Mouse (Mus musculus) small intestine, adult 2 months (tissue): ENCODE data around the gene Sec14l2. TPM values are rescaled to one million over a fixed set of nuclear protein-coding genes. Genes with fewer than 3 reads are reported as not detected.

Experiments
- H3K27ac ChIP-seq: fragments of 200-500 bp; 2 replicates; pipeline ENCODE4 v1.5.1; 2012; ENCODE audit warnings: low read depth, low read length, control low read depth, inconsistent platforms; ENCODE audit not compliant: insufficient read depth
- H3K27me3 ChIP-seq: fragments of 200-500 bp; 2 replicates; pipeline ENCODE4 v1.6.1; 2012; ENCODE audit warnings: mild to moderate bottlenecking, moderate library complexity, low read length, inconsistent platforms; ENCODE audit not compliant: control insufficient read depth, insufficient read depth
- H3K36me3 ChIP-seq: fragments of 200-500 bp; 2 replicates; pipeline ENCODE4 v1.6.1; 2012; ENCODE audit warnings: mild to moderate bottlenecking, low read length, control low read depth, inconsistent platforms; ENCODE audit not compliant: control insufficient read depth, insufficient read depth
- H3K4me1 ChIP-seq: fragments of 200-500 bp; 2 replicates; pipeline ENCODE4 v1.6.1; 2012; ENCODE audit warnings: low read length, inconsistent platforms, mixed read lengths; ENCODE audit not compliant: control insufficient read depth, insufficient read depth, insufficient read length
- H3K4me3 ChIP-seq: fragments of 200-500 bp; 2 replicates; pipeline ENCODE4 v1.5.1; 2012; ENCODE audit warnings: low read depth, mild to moderate bottlenecking, control low read depth, inconsistent platforms, low read length, moderate library complexity
- CTCF ChIP-seq: fragments of 200-500 bp; IDR thresholded peaks from 2 replicates; pipeline ENCODE4 v1.5.1; 2012; ENCODE audit warnings: low read depth, mild to moderate bottlenecking, control low read depth, inconsistent platforms, low read length, moderate library complexity, mixed read lengths; ENCODE audit not compliant: insufficient replicate concordance, insufficient read length; ENCODE audit errors: extremely low read depth
- POLR2A ChIP-seq: fragments of 200-500 bp; IDR thresholded peaks from 2 replicates; pipeline ENCODE4 v1.6.1; 2012; ENCODE audit warnings: low read depth, mild to moderate bottlenecking, control low read depth, inconsistent platforms, low read length, moderate library complexity
- WGBS: fragments of 180-500 bp; shearing (Covaris S2); methylation state at CpG from one replicate; pipeline ENCODE4 v1.1.7; 2018; 5-methylcytosine and 5-hydroxymethylcytosine counted together
- polyA plus RNA-seq: library from polyadenylated mRNA; depleted of rRNA; stranded (reverse); fragments of >200 nt; gene quantifications from 2 replicates; pipeline ENCODE4 v1.2.3, GENCODE M21; 2012

Gene Sec14l2
- polyA plus RNA-seq, 1 experiment = 84.2 TPM

DNA sequence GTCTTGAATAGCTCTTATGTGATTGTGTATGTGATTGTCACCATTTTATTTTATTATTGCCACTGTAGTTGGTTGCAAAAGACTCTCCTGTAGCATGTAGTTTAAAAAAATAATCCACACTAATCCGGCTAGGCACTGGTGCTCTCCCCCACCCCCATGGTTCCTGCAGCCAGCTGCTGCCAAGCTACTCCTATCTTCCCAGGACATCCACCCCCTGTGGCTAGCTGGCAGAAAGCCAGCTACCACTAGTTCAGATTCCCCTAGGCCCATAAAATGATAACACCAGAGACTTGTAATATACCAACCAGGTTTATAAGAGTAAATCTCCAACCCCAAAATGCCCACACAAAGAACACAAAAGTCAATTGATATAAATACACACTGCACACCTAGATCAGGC, 37.0 kb downstream of the Sec14l2 start:
- WGBS = 19% methylated on average over 1 of the region's 1 CpGs
- H3K4me1 ChIP-seq = no peaks in the 10 kb centered on the region
- no peak overlapping the region for H3K4me3 ChIP-seq
- H3K27ac ChIP-seq = no peak overlapping the region
- H3K36me3 ChIP-seq = peaks cover 7% of the 10 kb centered on the region
- no peaks in the 10 kb centered on the region for H3K27me3 ChIP-seq
- TF ChIP-seq CTCF (no peak), POLR2A (no peak)

- Histone ChIP-seq H3K27me3 (no peaks in the 10 kb centered on the region), H3K4me1 (no peaks in the 10 kb centered on the region), H3K4me3 (no peak overlapping the region), H3K27ac (no peak overlapping the region), H3K36me3 (no peaks in the 10 kb centered on the region)
- TF ChIP-seq CTCF (peak; percentile 51; the same call in 1 of the 2 replicates), POLR2A (no peak)
- 43% methylated on average over 5 of the region's 5 CpGs for WGBS
These were observed 39.7 kb downstream of the Sec14l2 start for GRCm38 (mm10) chr11:4083316-4084078.

DNA sequence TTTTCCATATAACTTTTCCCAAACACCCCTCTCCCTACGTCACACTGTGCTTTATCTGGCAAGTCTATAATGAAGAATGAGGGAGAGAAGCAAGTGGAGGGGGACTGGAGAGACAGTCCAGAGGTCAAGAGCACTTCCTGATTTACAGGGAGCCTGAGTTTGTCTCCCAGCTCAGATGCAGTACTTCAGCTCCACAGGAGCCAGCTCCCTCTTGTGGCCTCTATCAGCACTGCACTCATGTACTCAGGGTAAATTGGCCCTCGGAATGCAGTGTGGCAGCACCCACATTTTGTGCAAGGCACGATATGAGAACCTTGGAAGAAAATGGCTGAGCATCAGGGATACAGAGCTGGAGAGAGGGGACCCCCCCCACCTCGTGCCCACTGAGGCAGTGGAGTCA, 43.0 kb downstream of the Sec14l2 start:
- TF ChIP-seq POLR2A = no peak
- peak; percentile 87; the same call in 1 of the 2 replicates for TF ChIP-seq CTCF
- H3K4me1 ChIP-seq = no peaks in the 10 kb centered on the region
- H3K4me3 ChIP-seq = no peak overlapping the region
- no peak overlapping the region for H3K27ac ChIP-seq
- H3K36me3 ChIP-seq = no peaks in the 10 kb centered on the region
- WGBS = 6% methylated on average over 4 of the region's 4 CpGs
- H3K27me3 ChIP-seq = no peaks in the 10 kb centered on the region

DNA sequence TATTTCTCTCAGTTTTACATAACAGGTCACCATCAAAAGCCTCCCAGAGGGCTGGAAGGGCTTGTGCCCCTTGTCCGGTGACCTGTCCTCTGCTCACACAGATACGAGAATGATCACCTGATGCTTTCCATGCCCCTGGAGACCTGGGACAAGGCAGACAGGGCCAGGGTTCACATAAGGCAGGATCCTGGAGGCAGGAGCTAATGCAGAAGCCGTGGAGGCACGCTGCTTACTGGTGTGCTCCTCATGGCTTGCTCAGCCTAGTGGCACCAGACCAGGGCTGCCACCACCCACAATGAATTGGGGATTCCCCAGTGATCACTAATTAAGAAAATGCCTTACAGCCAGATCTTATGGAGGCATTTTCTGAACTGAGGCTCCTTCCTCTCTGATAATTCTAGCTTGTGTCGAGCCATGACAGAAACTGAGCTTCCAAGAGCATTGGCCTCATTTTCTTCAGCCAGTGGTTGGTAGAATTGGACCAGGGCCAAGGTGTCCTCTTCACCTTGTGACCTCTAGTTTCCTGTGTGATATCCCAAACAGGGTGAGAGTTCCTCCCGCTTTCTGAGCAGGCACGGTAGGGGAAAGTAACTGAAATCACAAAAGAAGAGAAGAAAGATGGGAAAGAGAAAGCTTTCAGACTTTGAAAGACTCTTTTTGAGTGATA, 44.8 kb downstream of the Sec14l2 start:
- Histone ChIP-seq H3K36me3 (no peaks in the 10 kb centered on the region), H3K27me3 (no peaks in the 10 kb centered on the region), H3K4me1 (no peaks in the 10 kb centered on the region), H3K4me3 (no peak overlapping the region), H3K27ac (no peak overlapping the region)
- WGBS = 76% methylated on average over 7 of the region's 7 CpGs
- TF ChIP-seq POLR2A = no peak
- no peak for TF ChIP-seq CTCF

DNA sequence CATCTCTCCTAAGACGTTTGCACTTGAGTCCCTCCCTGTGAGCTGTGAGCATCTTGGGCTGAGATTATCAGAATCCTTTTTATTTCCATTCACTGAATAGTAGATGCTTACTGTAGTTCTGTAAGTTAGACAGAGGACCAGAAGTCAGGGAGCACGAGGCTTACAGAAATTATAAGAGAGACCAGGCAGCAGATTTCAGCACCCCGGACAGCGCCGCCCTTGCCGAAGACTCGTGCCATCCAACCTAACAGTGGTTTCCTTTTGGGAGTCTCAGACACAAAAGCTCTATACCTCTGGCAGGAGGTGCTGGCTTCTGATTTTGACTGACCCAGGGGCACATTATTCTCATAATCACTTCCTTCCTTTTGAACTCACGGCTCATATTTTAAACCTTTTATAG, 46.6 kb downstream of the Sec14l2 start:
- Histone ChIP-seq H3K36me3 (no peaks in the 10 kb centered on the region), H3K27me3 (no peaks in the 10 kb centered on the region), H3K4me3 (no peak overlapping the region), H3K27ac (no peak overlapping the region), H3K4me1 (no peaks in the 10 kb centered on the region)
- WGBS = 11% methylated on average over 8 of the region's 8 CpGs
- no peak for TF ChIP-seq CTCF
- TF ChIP-seq POLR2A = no peak

DNA sequence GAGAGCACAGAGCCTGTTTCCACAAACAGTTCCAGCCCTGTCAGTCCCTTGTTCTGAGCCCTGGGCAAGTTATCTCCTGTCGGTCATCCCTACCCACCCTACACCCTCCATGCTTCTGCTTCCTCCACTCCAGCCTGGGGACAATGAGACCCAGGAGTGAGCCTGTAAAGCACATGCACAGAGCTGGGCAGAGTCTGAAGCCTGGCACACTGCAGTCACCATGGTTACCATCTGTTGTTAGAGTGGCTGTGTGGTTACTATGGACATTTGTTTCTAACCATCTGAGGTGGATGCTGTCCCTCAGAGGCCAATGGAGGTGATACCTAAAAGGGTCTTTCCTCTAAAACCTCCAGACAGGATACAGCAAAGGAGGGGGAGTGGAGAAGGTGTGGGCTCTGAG, 53.6 kb downstream of the Sec14l2 start:
- no peaks in the 10 kb centered on the region for H3K4me1 ChIP-seq
- H3K4me3 ChIP-seq = no peak overlapping the region
- no peak for TF ChIP-seq CTCF
- no peak for TF ChIP-seq POLR2A
- WGBS = 48% methylated on average over 1 of the region's 1 CpGs
- no peak overlapping the region for H3K27ac ChIP-seq
- H3K27me3 ChIP-seq = no peaks in the 10 kb centered on the region
- H3K36me3 ChIP-seq = no peaks in the 10 kb centered on the region

GRCm38 (mm10) chr11:4064627-4065122, 58.5 kb downstream of the Sec14l2 start, which contains the start of gene Sec14l3:
Gene Sec14l3 (plus strand): TSS chr11:4064841.
- 17% methylated on average over 5 of the region's 5 CpGs for WGBS
- no peaks in the 10 kb centered on the region for H3K27me3 ChIP-seq
- TF ChIP-seq CTCF (no peak), POLR2A (no peak)
- no peaks in the 10 kb centered on the region for H3K36me3 ChIP-seq
- no peaks in the 10 kb centered on the region for H3K4me1 ChIP-seq
- H3K4me3 ChIP-seq = no peak within 1 kb of the TSS
- no peak within 1 kb of the TSS for H3K27ac ChIP-seq
